Mouse (Mus musculus) left cerebral cortex, adult 8-10 months (tissue): ENCODE data around the gene Barx2. TPM values are rescaled to one million over a fixed set of nuclear protein-coding genes. Genes with fewer than 3 reads are reported as not detected.

Source experiments
- DNase-seq, 2 experiments: peaks; one replicate each; pipeline ENCODE4 v3.0.0; 2022; ENCODE audit warnings: low spot score in 2 of 2
- total RNA-seq, 4 experiments: library from RNA; stranded (reverse); gene quantifications; 2 replicates each; pipeline ENCODE4 v1.2.4; 2022

Gene Barx2
- total RNA-seq, 4 experiments from 2014 or later, result 1.5 to 4.9 (median 3.3) TPM

DNA sequence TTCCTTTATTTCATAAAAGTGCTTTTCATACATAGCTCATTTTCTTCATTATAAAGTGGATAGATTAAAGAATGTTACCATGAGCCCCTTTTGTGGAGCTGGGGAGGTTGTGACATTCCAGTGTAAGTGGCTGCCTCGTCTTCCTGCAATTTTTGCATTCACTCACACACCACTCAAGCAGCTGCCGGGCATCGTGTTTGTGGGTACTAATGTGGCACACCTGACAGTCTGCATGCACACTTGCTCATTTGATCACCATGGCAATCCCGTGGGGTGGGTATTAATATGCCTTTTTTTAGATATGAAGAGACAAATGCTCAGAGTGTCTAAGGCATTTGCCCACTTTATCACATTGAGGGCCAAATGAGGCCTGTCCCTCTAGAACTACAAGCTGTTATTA lies 24.9 kb downstream of the Barx2 start:
- DNase-seq, result no peak

DNA sequence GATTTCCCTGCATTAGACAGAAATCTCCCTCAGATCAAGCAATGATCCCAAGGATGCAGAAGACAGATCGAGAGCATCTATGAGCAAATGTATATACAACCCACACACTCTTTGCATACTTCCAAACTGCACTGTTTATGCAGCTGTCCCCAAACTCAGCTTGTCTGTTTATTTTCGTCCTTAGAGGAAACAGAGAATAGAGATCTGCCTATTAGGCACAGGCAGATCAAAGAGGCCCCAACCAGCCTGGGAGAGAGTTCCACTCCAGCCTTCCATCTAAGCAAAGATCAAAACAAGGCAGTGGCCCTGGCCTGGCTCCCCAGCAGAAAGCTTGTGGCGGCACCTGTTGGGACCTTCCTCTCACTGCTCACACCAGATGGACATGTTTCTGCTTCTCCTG lies 27.0 kb downstream of the Barx2 start:
- DNase-seq, result no peak

DNA sequence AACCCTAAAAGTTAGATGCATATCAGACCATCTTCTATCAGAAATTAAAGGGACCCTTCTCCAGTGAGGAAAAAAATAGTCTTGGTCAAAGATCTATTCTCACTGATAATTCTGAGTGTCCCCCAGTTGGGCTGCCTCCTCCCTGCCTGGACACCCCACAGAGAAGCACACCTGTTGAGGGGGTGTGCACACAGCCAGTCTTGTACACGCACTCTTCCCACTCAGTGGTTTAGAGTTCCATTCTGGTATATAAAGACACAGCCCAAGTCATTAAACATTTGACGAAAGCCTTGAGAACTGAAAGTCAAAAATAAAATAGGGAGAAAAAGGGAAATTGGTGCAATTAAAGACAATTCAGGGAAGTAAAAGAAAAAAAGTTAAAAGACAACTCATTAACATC lies 30.9 kb downstream of the Barx2 start:
- DNase-seq, result no peak

DNA sequence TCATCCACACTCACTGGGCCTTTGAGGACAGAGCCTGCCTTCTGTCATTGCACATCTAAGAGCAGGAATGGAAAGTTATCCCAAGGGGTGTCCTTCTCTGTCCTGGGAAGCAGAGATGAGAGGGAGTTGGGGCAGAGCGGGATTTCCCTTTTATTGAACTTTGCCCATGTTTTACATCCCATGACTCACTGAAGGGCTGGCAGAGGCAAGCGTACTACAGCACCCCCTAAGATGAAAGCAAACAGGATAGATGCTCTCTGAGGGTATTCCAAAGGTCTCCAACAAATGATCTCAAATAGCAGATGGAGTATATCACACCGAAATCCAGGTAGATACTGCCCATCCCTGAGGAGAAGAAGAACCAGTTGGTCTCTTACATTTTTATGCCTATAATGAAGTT lies 37.7 kb downstream of the Barx2 start:
- no peak for DNase-seq

DNA sequence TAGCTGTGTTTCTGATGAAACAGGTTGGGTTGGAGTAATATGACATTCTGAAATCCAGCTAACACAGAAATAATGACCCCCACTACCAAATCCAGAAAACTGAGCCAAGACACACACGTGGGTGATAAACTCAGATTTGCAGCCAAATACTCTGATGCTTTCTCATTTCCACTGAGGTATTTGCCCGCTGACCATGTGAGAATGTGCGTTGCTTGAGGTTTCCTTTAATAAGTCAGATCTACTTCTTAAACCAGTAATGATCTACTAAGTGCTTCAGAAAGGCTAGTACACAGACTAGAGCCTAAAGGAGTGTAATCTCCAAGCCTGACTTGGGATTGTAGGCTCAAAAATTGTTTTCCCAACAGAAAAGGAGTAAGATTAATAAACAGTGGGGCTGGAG lies 39.0 kb downstream of the Barx2 start:
- no peak for DNase-seq

DNA sequence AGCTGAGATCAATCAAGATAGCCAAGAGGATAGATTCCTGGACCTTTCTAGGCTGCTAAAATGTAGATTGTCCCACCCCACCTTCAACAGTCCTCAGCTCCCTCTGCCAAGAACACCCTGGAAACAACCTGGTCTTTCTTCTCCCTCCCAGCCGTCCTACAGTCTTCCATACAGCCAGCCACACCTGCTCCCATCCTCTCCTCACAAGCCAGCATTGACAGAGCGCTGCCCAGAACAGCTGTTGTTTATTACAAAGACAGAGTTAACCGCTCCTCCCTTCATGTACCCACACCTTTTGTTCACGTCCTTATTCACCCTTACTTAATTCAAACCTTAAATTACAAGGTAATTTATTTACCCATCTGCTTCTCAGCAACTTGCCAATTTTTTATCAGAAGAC lies 41.9 kb downstream of the Barx2 start:
- DNase-seq, result no peak

DNA sequence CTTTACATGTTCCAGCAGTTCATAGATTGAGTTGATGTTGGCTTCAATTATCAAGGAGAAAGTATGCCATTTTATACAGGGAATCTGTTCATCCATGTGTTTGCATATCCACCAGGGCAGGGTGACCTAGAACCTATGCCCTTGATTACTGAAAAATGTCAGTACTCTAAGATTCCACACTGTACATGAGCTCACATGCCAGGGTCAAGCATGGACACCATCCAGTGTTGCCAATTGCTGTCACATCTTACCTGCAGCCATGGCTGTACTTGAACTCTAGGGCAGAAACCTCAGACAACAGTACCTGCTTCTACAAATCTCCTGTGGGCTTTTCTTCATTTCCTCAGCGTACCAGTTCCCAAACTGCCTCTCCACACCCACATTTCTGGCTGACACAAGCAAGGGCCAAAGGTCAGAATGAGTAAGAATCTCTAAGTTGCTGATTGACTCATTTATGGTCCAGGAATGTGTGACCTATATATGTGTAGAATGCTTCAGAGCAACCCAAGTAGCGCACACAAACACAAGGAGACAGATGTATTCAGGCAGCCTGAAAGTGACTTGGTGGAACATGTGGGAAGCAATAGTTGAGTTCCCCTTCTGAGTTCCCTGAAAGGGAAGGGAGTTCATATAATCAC lies 44.3 kb downstream of the Barx2 start:
- no peak for DNase-seq

DNA sequence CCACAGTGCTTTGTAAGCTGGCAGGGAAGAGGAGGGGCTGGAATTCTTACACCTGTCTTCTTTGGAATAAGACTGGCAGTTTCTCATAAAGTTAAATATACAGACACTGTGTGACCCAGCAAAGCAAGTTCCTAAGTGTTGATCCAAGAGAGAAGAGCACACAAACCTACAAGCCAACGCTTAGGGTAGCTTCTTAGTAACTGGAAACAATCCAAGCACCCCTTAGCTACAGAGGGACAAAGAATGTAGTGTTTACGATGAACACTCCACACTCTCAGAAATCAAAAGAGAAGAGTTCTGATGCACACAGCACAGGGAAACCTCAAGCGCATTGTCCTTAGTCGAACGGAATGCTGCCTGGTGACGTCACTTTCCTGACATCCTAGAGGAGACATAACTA lies 49.4 kb downstream of the Barx2 start:
- no peak for DNase-seq

DNA sequence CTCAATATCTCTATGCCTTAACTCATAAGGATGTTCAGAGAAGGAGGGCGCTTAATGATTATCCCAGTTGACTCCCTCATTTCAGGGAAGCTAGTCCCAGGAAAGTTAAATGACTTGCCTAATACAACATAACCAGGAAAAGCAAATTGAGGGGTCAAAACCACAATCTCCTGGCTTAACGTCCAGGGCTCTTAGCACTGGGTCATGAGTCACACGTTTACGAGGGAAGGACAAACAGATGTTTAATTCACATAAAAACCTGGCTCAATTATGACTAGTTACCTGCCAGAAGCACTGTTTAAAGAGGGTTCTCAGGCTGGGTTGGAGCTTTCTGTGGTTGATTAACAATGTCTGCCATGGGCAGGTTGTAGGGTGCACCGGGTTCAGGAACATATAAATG lies 53.8 kb downstream of the Barx2 start:
- DNase-seq, result no peak

DNA sequence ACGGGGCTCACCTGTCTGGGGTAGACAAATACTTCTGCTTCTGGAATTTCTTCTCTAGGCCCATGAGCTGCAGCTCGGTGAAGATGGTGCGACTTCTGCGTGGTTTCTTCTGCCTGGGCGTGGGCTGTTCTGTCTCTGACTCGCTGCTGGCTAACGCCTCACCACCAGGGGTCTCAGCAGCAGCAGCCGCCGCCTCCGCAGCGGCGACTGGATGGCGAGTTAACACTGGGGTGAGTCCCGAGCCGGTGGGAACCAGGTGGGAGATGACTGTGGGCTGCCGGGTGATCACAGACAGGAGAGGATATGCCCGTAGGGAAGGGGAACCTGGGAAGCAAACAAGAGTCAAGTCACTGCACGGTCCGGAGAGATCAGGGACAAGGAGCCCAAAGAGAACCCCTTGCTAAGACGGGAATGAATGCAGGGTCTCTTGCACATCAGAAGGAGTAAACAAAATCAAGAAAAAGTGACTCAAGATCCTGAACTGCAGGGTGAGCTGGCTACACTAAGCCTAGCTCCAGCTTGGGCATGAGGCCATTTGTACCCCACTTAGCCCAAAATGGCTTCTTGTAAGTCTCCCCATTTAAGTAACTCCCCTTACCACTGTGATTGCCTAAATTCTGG lies 54.4 kb downstream of the Barx2 start:
- peak in 1 of 2 experiments; percentile 22 for DNase-seq

DNA sequence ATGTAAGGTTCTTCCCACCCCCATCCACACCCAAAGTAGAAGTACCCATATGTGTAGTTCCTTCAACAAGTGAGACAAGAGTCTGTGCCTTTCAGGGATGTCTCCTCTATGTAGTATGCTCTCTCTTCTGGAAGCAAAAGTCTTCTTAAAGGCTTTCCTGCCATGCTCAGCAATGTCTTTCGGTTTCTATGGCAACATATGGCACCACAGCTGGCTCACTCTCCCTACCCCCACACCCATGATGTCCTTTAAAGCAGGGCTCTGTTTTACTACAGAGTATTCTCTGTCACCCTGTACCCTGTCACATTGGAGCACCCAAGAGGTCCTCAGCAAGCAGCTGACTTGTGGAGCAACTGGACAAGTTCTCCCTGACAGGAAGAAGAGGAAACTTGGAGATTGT lies 55.8 kb downstream of the Barx2 start:
- peak in 1 of 2 experiments; percentile 28 for DNase-seq

DNA sequence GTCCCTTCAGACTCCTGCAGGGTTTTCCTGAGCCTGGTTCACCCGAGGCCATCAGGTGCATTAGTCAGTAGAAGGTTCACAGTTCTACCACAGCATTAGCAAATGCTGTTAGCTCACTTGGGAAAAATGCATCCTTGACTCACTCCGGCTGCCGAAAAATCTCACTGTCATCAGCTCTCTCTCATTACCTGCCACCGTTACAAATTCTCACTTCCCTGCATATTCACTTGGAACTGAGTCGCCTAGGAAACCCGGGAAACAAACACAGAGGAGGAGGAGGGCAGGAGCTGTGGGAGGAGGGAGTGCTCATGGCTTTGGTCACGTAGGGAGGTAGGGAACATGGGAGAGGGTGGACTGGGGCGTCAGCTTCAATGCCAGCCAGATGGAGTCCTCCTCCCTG lies 56.8 kb downstream of the Barx2 start:
- DNase-seq, result peak in 1 of 2 experiments; percentile 46

DNA sequence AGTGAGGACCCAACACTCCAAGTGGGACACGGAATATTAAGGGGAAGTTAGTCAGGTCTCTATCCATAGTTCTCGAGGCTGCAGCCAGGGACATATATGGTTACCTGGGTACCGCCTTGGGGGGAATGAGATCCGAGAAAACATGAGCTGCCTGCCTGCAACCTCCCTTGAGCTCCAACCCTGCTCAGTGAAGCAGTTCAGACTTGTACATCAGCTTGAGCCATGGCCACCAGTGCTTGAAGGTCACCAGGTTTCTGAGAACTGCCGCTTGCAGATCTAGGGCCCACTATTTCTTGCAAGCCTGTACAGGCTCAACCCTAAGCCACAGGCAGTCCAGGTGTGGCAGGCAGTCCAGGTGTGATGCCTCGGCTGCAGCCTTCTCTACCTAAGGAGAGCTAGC lies 57.6 kb downstream of the Barx2 start:
- no peak for DNase-seq

DNA sequence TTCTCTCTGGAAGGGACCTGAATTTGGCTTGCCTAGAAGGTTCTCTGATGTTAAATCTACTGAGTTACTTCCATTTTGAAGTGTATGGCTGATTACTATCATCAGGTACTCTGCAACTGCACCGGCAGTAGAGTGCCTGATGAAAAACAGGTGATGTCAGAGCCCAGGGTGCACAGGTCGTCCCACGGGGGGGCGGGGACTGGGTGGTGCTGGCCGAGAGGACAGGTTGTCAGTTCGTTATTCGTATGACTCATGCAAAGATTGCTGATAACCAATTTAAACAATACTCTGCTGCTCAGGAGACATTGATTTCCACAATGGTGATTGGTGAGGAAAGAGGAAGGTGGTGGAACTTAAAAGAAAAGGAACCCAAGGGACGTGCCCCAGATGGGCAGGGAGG lies 61.6 kb downstream of the Barx2 start:
- no peak for DNase-seq

DNA sequence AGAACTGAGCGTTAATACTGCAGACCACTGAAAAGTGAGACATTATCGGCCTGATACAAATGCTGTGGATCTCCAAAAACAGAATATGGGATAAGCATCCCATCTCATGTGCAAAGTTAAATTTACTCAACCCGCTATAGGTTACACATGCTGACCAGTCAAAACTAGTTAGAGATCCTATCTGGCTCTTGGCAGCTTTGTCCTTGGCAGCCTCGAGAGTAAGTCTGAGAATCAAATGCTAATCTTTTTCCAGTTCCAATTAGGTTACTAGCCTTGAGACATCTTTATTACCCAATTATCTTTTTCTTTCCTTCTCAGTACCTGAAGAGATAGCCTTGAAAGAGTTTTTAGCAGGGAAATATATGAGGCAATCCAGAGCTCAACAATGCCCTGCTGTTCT lies 62.6 kb downstream of the Barx2 start:
- no peak for DNase-seq

DNA sequence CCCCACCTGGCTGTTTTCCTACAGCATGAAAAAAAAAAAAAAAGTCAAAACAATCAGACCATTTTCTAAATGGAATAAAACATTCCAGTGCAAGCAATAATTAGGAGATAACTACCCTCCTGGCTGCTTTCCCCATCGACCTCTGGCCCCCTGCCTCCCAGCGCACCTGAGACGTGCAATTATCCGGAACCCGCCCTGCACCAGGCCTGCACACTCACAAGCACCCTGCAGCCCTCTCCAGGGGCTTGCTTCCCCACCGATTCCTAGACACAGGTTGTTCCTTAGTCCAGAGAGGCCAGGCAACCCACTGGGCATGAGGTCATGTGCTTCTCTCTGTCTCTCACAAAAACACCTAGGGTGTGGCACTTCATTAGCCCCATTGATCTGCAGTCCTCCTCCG lies 63.9 kb downstream of the Barx2 start:
- no peak for DNase-seq

DNA sequence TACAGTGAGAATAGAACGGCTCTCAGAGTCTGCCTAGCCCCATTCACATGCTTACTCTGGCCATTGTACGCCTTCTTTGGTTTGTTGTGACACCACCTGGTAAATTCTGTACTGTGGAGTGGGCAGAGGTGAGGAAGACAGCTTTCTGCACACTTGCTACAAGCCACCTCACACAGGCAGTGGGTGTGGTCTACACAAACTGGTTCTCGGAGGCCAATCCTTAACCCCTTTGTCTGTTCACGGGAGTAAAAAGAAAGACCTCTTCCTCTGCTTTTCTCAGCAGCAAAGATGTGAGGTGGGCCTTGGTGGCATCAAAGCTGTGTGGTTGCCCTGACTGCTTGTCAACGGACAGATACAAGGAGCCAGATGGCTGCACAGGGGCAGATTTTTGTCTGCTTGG lies 68.6 kb downstream of the Barx2 start:
- DNase-seq, result no peak

DNA sequence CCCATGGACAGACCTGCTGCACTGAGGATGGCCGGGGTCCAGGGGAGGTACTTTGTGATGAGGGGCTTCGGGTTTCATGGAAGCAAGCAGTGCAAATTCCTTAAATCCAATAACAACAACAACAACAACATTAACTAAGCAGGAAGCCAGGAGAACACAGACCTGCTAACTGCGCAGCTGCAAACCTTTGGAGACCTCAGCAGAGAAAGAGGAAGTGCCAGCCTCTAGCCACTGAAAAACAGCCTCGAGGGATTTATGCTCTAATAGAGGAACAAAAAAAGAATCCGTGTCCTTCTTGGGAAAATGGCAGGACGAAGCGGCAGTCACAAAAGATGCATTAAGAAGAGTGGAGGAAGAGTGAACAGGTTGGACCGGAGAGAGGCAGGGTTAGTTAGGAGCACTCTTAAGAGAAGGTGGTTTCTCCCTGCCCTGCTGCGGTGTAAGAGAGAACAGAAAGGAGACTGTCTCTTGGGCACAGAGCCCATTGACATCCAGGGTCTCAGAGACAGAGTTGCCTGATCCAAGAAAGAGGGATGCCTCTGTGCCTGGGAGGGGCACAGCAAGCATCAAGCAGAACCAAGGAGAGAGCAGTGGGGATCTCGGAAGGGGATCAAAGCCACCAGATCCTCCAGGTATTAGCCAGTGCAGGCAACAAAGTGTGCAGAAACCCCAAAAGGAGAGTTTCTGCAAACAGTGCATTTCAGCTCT lies 72.0 kb downstream of the Barx2 start:
- no peak for DNase-seq

DNA sequence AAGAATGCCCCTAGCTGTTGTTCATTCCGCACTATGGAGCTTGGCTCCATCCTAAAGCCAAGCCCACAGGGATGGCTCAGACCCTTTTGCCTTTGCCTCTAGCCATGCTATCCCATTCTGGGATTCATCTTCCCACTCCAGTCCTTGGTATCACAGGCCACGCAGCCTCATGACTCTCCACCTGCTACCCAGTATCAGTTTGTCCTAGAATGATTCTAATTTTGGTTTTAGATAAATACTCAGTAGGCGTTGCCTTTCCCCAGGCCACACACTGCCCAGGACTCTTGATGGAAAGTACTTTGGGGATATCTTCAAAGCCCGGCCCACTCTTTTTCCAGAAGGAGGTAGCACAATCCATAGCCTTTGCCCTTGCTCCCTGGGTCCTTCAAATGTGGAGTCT lies 72.7 kb downstream of the Barx2 start:
- no peak for DNase-seq

DNA sequence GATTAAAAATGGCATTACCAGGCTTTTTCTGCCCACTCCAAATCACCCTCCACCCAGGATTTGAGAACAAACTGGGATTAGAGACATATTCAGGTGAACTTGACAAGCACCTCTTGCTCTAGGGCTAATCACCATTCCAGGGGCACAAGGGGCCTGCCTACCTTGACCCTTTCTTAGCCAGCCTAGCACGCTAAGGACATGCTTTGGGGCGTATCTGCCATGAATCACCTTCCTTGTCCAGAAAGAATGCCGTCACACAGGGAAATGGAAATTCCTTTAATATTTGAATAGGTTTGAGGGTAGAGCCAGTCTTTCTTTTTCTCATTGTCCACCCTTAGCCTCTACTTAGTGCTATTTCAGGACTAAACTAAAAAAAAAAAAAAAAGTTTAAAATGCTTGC lies 73.2 kb downstream of the Barx2 start:
- DNase-seq, result no peak

DNA sequence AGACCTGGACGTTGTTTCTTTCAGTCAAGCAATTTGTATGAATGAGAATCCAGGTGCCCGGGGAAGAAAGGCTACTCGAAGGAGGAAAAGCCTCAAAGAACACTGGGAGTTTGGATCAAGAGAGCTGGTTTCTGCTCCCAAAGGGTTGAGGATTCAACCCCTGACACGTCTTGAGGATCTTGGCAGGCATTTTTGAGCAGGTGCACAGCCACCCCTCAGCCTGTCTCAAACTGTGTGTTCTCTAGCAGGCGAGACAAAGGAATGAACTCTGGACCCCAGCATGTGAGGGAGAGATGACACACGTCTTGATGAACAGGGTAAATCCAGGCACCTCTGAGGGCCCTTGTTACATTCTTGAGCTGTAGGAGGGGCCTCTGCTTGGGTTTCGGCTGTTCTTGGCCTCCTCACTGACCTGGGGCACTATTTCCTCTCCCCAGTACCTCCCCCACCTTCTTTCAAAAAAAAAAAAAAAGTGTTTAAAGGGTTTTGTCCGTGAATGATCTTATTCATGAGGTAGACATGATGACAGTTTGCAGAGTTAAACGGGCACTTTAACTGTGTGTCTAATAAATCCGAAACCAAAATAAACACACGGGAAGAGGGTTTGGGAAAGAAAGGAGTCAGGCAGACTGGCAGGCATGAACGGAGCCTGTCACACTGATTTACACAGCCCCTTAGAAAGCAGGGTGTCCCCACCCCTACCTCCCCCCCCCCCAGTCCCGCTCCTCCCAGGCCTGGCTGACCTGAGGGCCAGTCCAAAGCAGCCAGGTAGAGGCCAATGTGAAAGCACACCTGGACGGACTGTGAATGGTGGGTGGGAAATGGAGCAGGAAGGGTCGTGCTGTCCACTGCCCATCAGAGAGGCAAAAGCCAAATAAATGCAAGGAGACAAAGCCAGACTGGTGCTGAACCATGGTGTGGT lies 73.9 kb downstream of the Barx2 start:
- no peak for DNase-seq

DNA sequence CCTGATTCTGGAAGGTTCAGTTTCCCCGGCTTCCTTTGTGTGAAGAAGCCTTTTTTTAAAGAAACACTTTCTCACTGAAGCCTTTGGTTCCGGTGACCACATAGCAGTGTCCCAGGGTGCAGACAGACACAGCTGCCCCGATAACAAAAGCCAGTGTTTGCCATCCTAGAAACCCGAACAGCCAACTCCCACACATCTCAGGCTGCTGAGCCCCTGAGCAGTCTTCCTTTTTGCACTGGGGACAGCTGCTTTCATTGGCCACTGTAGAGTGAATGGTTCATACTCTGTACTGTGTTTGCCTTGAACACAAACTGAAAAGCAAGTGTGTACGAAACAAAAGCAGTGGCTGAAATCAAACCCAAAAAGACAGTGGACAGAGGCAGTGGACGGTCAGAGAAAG lies 75.2 kb downstream of the Barx2 start:
- DNase-seq, result no peak
